8 mouse cellular contexts compared by ENCODE assay signal in genomic region chr7:99073734-99074372, GRCm38 (mm10).
DNase-seq lines count a peak whose midpoint lies in the region; ATAC-seq and TF ChIP-seq lines count a peak whose summit lies in the region.

No protein-coding gene starts in this region.

- no peak overlapping the region for H3K9ac ChIP-seq in embryonic facial prominence, embryonic 12.5 days
- no peak overlapping the region for H3K9ac ChIP-seq in intestine, postnatal 0 days (ENCODE audit: low read depth, low read length)

- ATAC-seq in Patski = no peak
- 0 out of 2 replicates have a peak, but pooled peaks have one; percentile 32 for ATAC-seq in embryonic facial prominence, embryonic 12.5 days (ENCODE audit: insufficient number of reproducible peaks, insufficient read depth, low FRiP score, low TSS enrichment)
- no peak for ATAC-seq in intestine, postnatal 0 days

- in situ Hi-C loops in Patski (cut with MboI; ENCODE audit: low pct_unique_long_range_greater_than_20kb) = no loop called here

- no peak overlapping the region for H3K4me2 ChIP-seq in embryonic facial prominence, embryonic 12.5 days (replicated peaks)
- no peak overlapping the region for H3K4me2 ChIP-seq in intestine, postnatal 0 days (replicated peaks; ENCODE audit: low read depth)

- CTCF ChIA-PET in Patski (lab: Charles Lee) = no interaction called here

- POLR2A ChIA-PET in Patski (lab: Charles Lee) = interaction anchor here (0.5 kb wide), 1 partner anchor 28 kb away, joined by 3 read pairs; no protein-coding TSS in a partner anchor

- H3K27me3 ChIP-seq in Patski = no peaks in the 10 kb centered on the region
- H3K27me3 ChIP-seq in embryonic facial prominence, embryonic 12.5 days = no peaks in the 10 kb centered on the region
- no peaks in the 10 kb centered on the region for H3K27me3 ChIP-seq in intestine, postnatal 0 days (replicated peaks; ENCODE audit: control insufficient read depth, insufficient read depth, low read length)
- H3K27me3 ChIP-seq in midbrain, embryonic 10.5 days (ENCODE audit: low read depth, poor library complexity, severe bottlenecking) = no peaks in the 10 kb centered on the region

- no peak overlapping the region for H3K4me3 ChIP-seq in embryonic facial prominence, embryonic 12.5 days
- no peak overlapping the region for H3K4me3 ChIP-seq in intestine, postnatal 0 days (ENCODE audit: low read depth, low read length)
- H3K4me3 ChIP-seq in midbrain, embryonic 10.5 days = no peak overlapping the region

- peak; percentile 60 to 61 for DNase-seq in heart, postnatal 10 days
- DNase-seq in heart, adult 11 months = no peak
- DNase-seq in Patski (ENCODE audit: low read depth, low spot score) = no peak
- DNase-seq in midbrain, embryonic 10.5 days (ENCODE audit: low spot score) = peak; percentile 64
- peak; percentile 61 for DNase-seq in testis, postnatal 10 days (ENCODE audit: low spot score)
- no peak for DNase-seq in gastrocnemius, adult 8-10 months (ENCODE audit: low spot score in 2 of 2)

- H3K27ac ChIP-seq in embryonic facial prominence, embryonic 12.5 days = no peak overlapping the region
- H3K27ac ChIP-seq in intestine, postnatal 0 days (ENCODE audit: low read depth, low read length) = no peak overlapping the region
- H3K27ac ChIP-seq in midbrain, embryonic 10.5 days (replicated peaks) = no peak overlapping the region

- intact Hi-C loops in heart, postnatal 10 days (cut with DNase I) = no loop called here

- no peaks in the 10 kb centered on the region for H3K9me3 ChIP-seq in embryonic facial prominence, embryonic 12.5 days
- H3K9me3 ChIP-seq in intestine, postnatal 0 days (ENCODE audit: control insufficient read depth) = no peaks in the 10 kb centered on the region
- no peaks in the 10 kb centered on the region for H3K9me3 ChIP-seq in midbrain, embryonic 10.5 days (replicated peaks)

- 33% methylated on average over 7 of the region's 7 CpGs for WGBS in embryonic facial prominence, embryonic 12.5 days
- WGBS in intestine, postnatal 0 days = 36% methylated on average over 7 of the region's 7 CpGs
- 31% methylated on average over 7 of the region's 7 CpGs for WGBS in midbrain, embryonic 10.5 days

- TF ChIP-seq CTCF in Patski (IDR thresholded peaks at IDR 0.05) = peak; percentile 61
- TF ChIP-seq CTCF in intestine, postnatal 0 days (IDR thresholded peaks at IDR 0.05; ENCODE audit: low read depth) = peak; percentile 80

- H3K36me3 ChIP-seq in embryonic facial prominence, embryonic 12.5 days = no peaks in the 10 kb centered on the region
- H3K36me3 ChIP-seq in intestine, postnatal 0 days (ENCODE audit: control insufficient read depth, insufficient read depth) = peaks cover 2% of the 10 kb centered on the region; the same call in 1 of the 2 replicates
- H3K36me3 ChIP-seq in midbrain, embryonic 10.5 days = no peaks in the 10 kb centered on the region

- H3K4me1 ChIP-seq in embryonic facial prominence, embryonic 12.5 days = peaks cover 16% of the 10 kb centered on the region; the same call in 1 of the 2 replicates
- H3K4me1 ChIP-seq in intestine, postnatal 0 days (replicated peaks; ENCODE audit: control insufficient read depth, insufficient read depth, low read length) = 0 out of 2 replicates have a peak, but pooled peaks cover 4% of the 10 kb centered on the region
- peaks cover 27% of the 10 kb centered on the region for H3K4me1 ChIP-seq in midbrain, embryonic 10.5 days

Comparison
In these comparisons a context has a peak if more than half of its experiments do, and no peak if none do; other contexts are left out.
1. DNase-seq: peak in heart, postnatal 10 days (2 of 2), midbrain, embryonic 10.5 days (single experiment) and testis, postnatal 10 days (single experiment); none in heart, adult 11 months (single experiment), Patski (single experiment) and gastrocnemius, adult 8-10 months (0 of 2).